Mouse (Mus musculus): ENCODE measurements around the gene Gm21560. TPM values are rescaled to one million over a fixed set of nuclear protein-coding genes. Genes with fewer than 3 reads are reported as not detected.

Gm21560 gene
- not detected for total RNA-seq (2023)

GRCm38 (mm10) chr14:6219192-6219591 is at the start of gene Gm21560:
Gene Gm21560, minus strand, starts transcription at chr14:6219292.

Other genes with a start within 250 kb of the Gm21560 start
- not detected for gene Gm3453, start 240.2 kb downstream of the Gm21560 start, total RNA-seq (2023)
- not detected for gene Gm6337, start 161.0 kb downstream of the Gm21560 start, total RNA-seq (2023)
- not detected for gene Gm8206, start 125.3 kb downstream of the Gm21560 start, total RNA-seq (2023)
- gene Gm3468, start 110.6 kb downstream of the Gm21560 start, total RNA-seq (2023): not detected
- not detected for gene Gm3476, start 93.5 kb downstream of the Gm21560 start, total RNA-seq (2023)
- gene Gm3411, start 68.0 kb upstream of the Gm21560 start, total RNA-seq (2023): not detected
- gene Gm21103, start 85.6 kb upstream of the Gm21560 start, total RNA-seq (2023): not detected
- gene Gm3618, start 124.4 kb upstream of the Gm21560 start, total RNA-seq (2023): not detected
- not detected for gene Gm16440, start 171.0 kb upstream of the Gm21560 start, total RNA-seq (2023)
- gene Gm3591, start 193.2 kb upstream of the Gm21560 start, total RNA-seq (2023): not detected
- not detected for gene Gm3594, start 225.3 kb upstream of the Gm21560 start, total RNA-seq (2023)